Mouse (Mus musculus): Measurements from ENCODE around the gene Ccsap. TPM values are rescaled to one million over a fixed set of nuclear protein-coding genes. Genes with fewer than 3 reads are reported as not detected.
A peak's percentile ranks its signal among the peaks of the same experiment; 100 is the strongest.

Gene Ccsap
- polyA plus RNA-seq, 2 experiments: 2.4 to 3.5 TPM

DNA sequence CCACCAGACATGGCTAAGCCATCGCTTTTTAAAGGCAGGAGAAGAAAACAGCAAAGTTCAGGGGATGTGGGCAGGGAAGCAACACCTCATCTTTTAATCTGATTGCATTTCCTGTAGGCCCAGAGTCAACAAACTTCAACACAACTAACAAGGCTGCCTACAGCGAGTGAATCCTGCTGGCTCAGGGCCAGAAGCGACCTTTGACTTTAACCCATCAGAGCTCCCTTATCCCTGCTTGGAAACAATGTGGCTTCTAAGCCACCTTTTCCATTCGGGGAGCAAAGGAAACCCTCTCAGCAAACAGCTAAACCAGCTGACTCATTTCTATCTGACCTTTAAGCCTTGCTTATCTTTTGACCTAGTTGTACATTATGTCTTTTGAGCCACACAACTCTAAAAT is 63.3 kb downstream of the Ccsap start:
- Histone ChIP-seq H3K27ac (peak overlapping the region; percentile 15; the same call in 1 of the 2 replicates), H3K9ac (replicated peaks) (no peak overlapping the region), H3K9me3 (ENCODE audit: control insufficient read depth, low read length) (no peaks in the 10 kb centered on the region), H3K4me1 (replicated peaks; ENCODE audit: control insufficient read depth in 2 of 2, insufficient read depth in 2 of 2, low read length in 1 of 2) (peaks cover 22 to 40% of the 10 kb centered on the region in 2 experiments), H3K27me3 (ENCODE audit: control insufficient read depth, insufficient read depth, low read length) (no peaks in the 10 kb centered on the region), H3K4me3 (ENCODE audit: insufficient read depth in 1 of 2, low read depth in 2 of 2, low read length in 2 of 2) (no peak overlapping the region), H3K4me2 (ENCODE audit: low read depth) (no peak overlapping the region), H3K36me3 (replicated peaks; ENCODE audit: control insufficient read depth, insufficient read depth, low read depth) (no peaks in the 10 kb centered on the region)
- ATAC-seq (ENCODE audit: insufficient read depth): no peak
- DNase-seq (ENCODE audit: low read depth in 3 of 3, low spot score in 3 of 3): peak in 1 of 3 experiments; percentile 37
- TF ChIP-seq EP300 (IDR thresholded peaks at IDR 0.05; ENCODE audit: low read depth) (no peak), CTCF (IDR thresholded peaks at IDR 0.05; ENCODE audit: low read depth) (no peak)
- WGBS (ENCODE audit: insufficient replicate concordance): 29% methylated on average over 4 of the region's 4 CpGs

DNA sequence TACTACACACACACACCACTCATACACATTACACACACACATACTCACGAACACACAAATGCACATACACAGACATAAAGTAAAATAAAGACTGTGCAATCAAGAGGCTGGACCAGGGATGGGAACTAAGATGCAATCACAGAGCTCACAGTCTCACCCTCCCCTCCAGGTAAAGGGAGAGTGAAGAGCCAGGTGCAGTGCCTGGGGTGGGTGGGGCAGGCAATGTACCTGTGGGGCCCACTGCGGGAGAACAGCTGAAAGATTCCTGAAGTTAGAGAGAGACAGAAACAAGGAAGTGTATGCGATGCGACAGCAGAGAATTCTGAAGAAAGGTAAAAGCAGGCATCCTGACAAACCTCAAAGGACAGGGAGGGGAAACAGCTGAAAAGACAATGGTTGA is 65.2 kb downstream of the Ccsap start:
- H3K9ac ChIP-seq (replicated peaks): no peak overlapping the region
- no peaks in the 10 kb centered on the region for H3K27me3 ChIP-seq (ENCODE audit: control insufficient read depth, insufficient read depth, low read length)
- TF ChIP-seq EP300 (IDR thresholded peaks at IDR 0.05; ENCODE audit: low read depth): no peak
- no peak for TF ChIP-seq CTCF (IDR thresholded peaks at IDR 0.05; ENCODE audit: low read depth)
- no peaks in the 10 kb centered on the region for H3K36me3 ChIP-seq (replicated peaks; ENCODE audit: control insufficient read depth, insufficient read depth, low read depth)
- no peak for DNase-seq (ENCODE audit: low read depth in 3 of 3, low spot score in 3 of 3)
- no peak overlapping the region for H3K4me2 ChIP-seq (ENCODE audit: low read depth)
- H3K4me1 ChIP-seq (replicated peaks; ENCODE audit: control insufficient read depth in 2 of 2, insufficient read depth in 2 of 2, low read length in 1 of 2): peaks cover 22 to 32% of the 10 kb centered on the region in 2 experiments
- ATAC-seq (ENCODE audit: insufficient read depth): no peak
- no peak overlapping the region for H3K4me3 ChIP-seq (ENCODE audit: insufficient read depth in 1 of 2, low read depth in 2 of 2, low read length in 2 of 2)
- WGBS (ENCODE audit: insufficient replicate concordance): 73% methylated on average over 4 of the region's 4 CpGs
- no peak overlapping the region for H3K27ac ChIP-seq
- H3K9me3 ChIP-seq (ENCODE audit: control insufficient read depth, low read length): no peaks in the 10 kb centered on the region

DNA sequence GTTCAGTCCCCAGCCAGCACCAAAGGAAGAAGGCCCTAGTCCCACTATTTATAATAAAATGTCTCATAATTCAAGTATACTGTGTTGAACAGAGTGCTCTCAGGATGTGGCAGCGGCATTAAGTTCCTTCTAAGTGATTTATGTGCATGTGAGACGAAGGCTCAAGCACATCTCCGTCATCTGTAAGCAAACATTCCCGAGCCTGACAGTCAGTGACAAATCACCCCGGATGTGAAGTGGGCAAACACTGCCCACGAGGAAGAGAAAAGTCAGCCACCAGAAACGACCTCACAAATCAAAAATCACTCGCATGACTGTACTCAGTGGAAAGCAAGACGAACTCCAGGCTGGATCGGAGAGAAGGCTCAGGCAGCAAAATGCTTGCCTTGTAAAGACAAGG is 66.1 kb downstream of the Ccsap start:
- no peaks in the 10 kb centered on the region for H3K9me3 ChIP-seq (ENCODE audit: control insufficient read depth, low read length)
- no peaks in the 10 kb centered on the region for H3K36me3 ChIP-seq (replicated peaks; ENCODE audit: control insufficient read depth, insufficient read depth, low read depth)
- peaks cover 22 to 27% of the 10 kb centered on the region in 2 experiments for H3K4me1 ChIP-seq (replicated peaks; ENCODE audit: control insufficient read depth in 2 of 2, insufficient read depth in 2 of 2, low read length in 1 of 2)
- 40% methylated on average over 10 of the region's 10 CpGs for WGBS (ENCODE audit: insufficient replicate concordance)
- H3K4me3 ChIP-seq (ENCODE audit: insufficient read depth in 1 of 2, low read depth in 2 of 2, low read length in 2 of 2): no peak overlapping the region
- no peak overlapping the region for H3K9ac ChIP-seq (replicated peaks)
- ATAC-seq (ENCODE audit: insufficient read depth): no peak
- H3K27me3 ChIP-seq (ENCODE audit: control insufficient read depth, insufficient read depth, low read length): no peaks in the 10 kb centered on the region
- DNase-seq (ENCODE audit: low read depth in 3 of 3, low spot score in 3 of 3): no peak
- TF ChIP-seq CTCF (IDR thresholded peaks at IDR 0.05; ENCODE audit: low read depth): no peak
- TF ChIP-seq EP300 (IDR thresholded peaks at IDR 0.05; ENCODE audit: low read depth): no peak
- H3K27ac ChIP-seq: no peak overlapping the region
- H3K4me2 ChIP-seq (ENCODE audit: low read depth): no peak overlapping the region

DNA sequence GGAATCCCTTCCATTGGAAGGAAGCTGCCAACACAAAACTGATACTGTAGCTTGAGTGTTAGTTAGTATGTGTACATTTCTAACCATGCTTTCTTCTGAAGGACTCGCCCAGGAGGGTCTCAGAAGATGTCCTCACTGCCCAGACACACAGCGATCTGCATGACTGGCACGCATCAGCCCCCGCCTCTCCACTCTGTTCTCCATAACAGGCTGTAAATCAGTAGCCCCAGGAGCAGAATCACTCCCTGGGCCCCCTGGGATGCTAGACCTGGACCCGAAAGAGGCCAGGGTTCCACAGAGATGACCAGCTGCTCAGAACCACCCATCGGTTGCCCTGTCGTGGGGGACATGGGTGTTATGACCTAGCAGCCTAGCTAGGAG is 68.2 kb downstream of the Ccsap start:
- Histone ChIP-seq H3K4me1 (replicated peaks; ENCODE audit: control insufficient read depth in 2 of 2, insufficient read depth in 2 of 2, low read length in 1 of 2) (peaks cover 7 to 13% of the 10 kb centered on the region in 2 experiments), H3K9ac (replicated peaks) (no peak overlapping the region), H3K27me3 (ENCODE audit: control insufficient read depth, insufficient read depth, low read length) (no peaks in the 10 kb centered on the region), H3K4me3 (ENCODE audit: insufficient read depth in 1 of 2, low read depth in 2 of 2, low read length in 2 of 2) (no peak overlapping the region), H3K9me3 (ENCODE audit: control insufficient read depth, low read length) (no peaks in the 10 kb centered on the region), H3K27ac (no peak overlapping the region), H3K4me2 (ENCODE audit: low read depth) (no peak overlapping the region), H3K36me3 (replicated peaks; ENCODE audit: control insufficient read depth, insufficient read depth, low read depth) (no peaks in the 10 kb centered on the region)
- TF ChIP-seq CTCF (IDR thresholded peaks at IDR 0.05; ENCODE audit: low read depth) (no peak), EP300 (IDR thresholded peaks at IDR 0.05; ENCODE audit: low read depth) (no peak)
- ATAC-seq (ENCODE audit: insufficient read depth) (no peak), DNase-seq (ENCODE audit: low read depth in 3 of 3, low spot score in 3 of 3) (no peak)
- WGBS (ENCODE audit: insufficient replicate concordance): 75% methylated on average over 7 of the region's 7 CpGs

DNA sequence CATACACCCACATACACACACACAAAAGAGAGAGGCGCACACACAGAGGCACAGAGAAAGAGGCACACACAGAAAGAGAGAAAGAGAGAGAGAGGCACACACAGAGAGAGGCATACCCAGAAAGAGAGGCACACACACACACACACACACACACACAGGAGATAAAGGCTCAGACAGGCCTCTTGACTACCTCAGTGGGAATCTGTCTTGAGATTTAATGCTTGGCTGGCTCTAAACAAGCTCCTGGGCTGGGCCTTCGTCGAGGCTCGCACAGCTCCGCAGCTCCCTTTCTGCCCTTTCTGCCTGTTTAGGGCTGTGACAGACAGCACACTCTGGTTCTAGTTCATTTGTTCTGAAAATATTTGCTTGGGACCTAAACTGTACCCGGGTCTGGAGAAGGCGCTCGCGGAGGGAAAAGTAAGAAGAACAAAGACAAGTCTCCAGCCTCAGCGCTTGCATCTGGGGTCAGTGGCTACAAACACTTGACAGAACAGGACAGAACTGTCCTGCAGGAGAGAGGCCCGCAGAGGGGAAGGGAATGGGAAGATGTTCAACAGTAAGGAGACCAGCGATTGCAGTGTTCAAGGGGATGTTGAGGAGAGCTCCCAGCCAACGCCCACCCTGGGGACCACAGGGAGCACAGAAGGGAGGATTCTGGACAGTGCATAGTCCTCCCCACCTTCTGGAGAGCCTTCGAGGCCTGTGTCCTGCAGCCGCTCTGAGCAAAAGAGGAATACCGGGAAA is 68.7 kb downstream of the Ccsap start:
- H3K4me2 ChIP-seq (ENCODE audit: low read depth): no peak overlapping the region
- H3K4me1 ChIP-seq (replicated peaks; ENCODE audit: control insufficient read depth in 2 of 2, insufficient read depth in 2 of 2, low read length in 1 of 2): peaks cover 1 to 7% of the 10 kb centered on the region in 2 experiments
- no peaks in the 10 kb centered on the region for H3K36me3 ChIP-seq (replicated peaks; ENCODE audit: control insufficient read depth, insufficient read depth, low read depth)
- TF ChIP-seq CTCF (IDR thresholded peaks at IDR 0.05; ENCODE audit: low read depth): no peak
- TF ChIP-seq EP300 (IDR thresholded peaks at IDR 0.05; ENCODE audit: low read depth): no peak
- no peak overlapping the region for H3K9ac ChIP-seq (replicated peaks)
- no peak overlapping the region for H3K27ac ChIP-seq
- 72% methylated on average over 16 of the region's 16 CpGs for WGBS (ENCODE audit: insufficient replicate concordance)
- ATAC-seq (ENCODE audit: insufficient read depth) (no peak), DNase-seq (ENCODE audit: low read depth in 3 of 3, low spot score in 3 of 3) (no peak)
- H3K27me3 ChIP-seq (ENCODE audit: control insufficient read depth, insufficient read depth, low read length): no peaks in the 10 kb centered on the region
- H3K4me3 ChIP-seq (ENCODE audit: insufficient read depth in 1 of 2, low read depth in 2 of 2, low read length in 2 of 2): no peak overlapping the region
- H3K9me3 ChIP-seq (ENCODE audit: control insufficient read depth, low read length): no peaks in the 10 kb centered on the region

Other genes starting within 250 kb of the Ccsap start
- gene Rhou, start 206.3 kb downstream of the Ccsap start, polyA plus RNA-seq (2012; rRNA removed): 1.6 and 2.7 TPM in 2 replicates
- gene Rhou, start 206.3 kb downstream of the Ccsap start, polyA plus RNA-seq (2014; fragmentation: Nextera tagmentation; extraction: Ambion mirVana): 0.96 and 1.2 TPM in 2 replicates
- gene Rab4a, start 54.2 kb downstream of the Ccsap start, polyA plus RNA-seq (2012; rRNA removed): 12.6 and 12.9 TPM in 2 replicates
- 23.7 and 24.2 TPM in 2 replicates for gene Rab4a, start 54.2 kb downstream of the Ccsap start, polyA plus RNA-seq (2014; fragmentation: Nextera tagmentation; extraction: Ambion mirVana)
- gene Acta1, start 34.5 kb upstream of the Ccsap start, polyA plus RNA-seq (2012; rRNA removed): 1.9 and 2.2 TPM in 2 replicates
- 0.21 and 0.83 TPM in 2 replicates for gene Acta1, start 34.5 kb upstream of the Ccsap start, polyA plus RNA-seq (2014; fragmentation: Nextera tagmentation; extraction: Ambion mirVana)
- 13.7 and 17.6 TPM in 2 replicates for gene Nup133, start 89.1 kb upstream of the Ccsap start, polyA plus RNA-seq (2012; rRNA removed)
- gene Nup133, start 89.1 kb upstream of the Ccsap start, polyA plus RNA-seq (2014; fragmentation: Nextera tagmentation; extraction: Ambion mirVana): 23.3 and 27.8 TPM in 2 replicates
- 71.8 and 83.0 TPM in 2 replicates for gene Abcb10, start 122.9 kb upstream of the Ccsap start, polyA plus RNA-seq (2012; rRNA removed)
- 129 and 144 TPM in 2 replicates for gene Abcb10, start 122.9 kb upstream of the Ccsap start, polyA plus RNA-seq (2014; fragmentation: Nextera tagmentation; extraction: Ambion mirVana)
- 21.1 and 21.2 TPM in 2 replicates for gene Taf5l, start 161.2 kb upstream of the Ccsap start, polyA plus RNA-seq (2012; rRNA removed)
- 28.7 and 32.6 TPM in 2 replicates for gene Taf5l, start 161.2 kb upstream of the Ccsap start, polyA plus RNA-seq (2014; fragmentation: Nextera tagmentation; extraction: Ambion mirVana)
- gene Urb2, start 161.3 kb upstream of the Ccsap start, polyA plus RNA-seq (2012; rRNA removed): 4.3 and 4.9 TPM in 2 replicates
- 2.9 and 3.6 TPM in 2 replicates for gene Urb2, start 161.3 kb upstream of the Ccsap start, polyA plus RNA-seq (2014; fragmentation: Nextera tagmentation; extraction: Ambion mirVana)